Mouse (Mus musculus) neural tube, embryonic 15.5 days (tissue): ENCODE data around the gene Samd13. TPM values are rescaled to one million over a fixed set of nuclear protein-coding genes. Genes with fewer than 3 reads are reported as not detected.

Source experiments
- ATAC-seq: fragments of 200-750 bp; cut with Nextera tagmentation; 2 replicates; pipeline ENCODE4 v1.8.0; 2017; ENCODE audit warnings: mild to moderate bottlenecking, moderate TSS enrichment, moderate library complexity; ENCODE audit not compliant: low FRiP score
- H3K27ac ChIP-seq: fragments of 300-500 bp; sonication (generic); replicated peaks from 2 replicates; pipeline ENCODE4 v1.5.1; 2015; ENCODE audit warnings: mild to moderate bottlenecking, inconsistent platforms
- H3K27me3 ChIP-seq: fragments of 300-500 bp; sonication (generic); replicated peaks from 2 replicates; pipeline ENCODE4 v1.6.1; 2015; ENCODE audit warnings: inconsistent platforms
- H3K36me3 ChIP-seq: fragments of 300-500 bp; sonication (generic); 2 replicates; pipeline ENCODE4 v1.6.1; 2015; ENCODE audit warnings: inconsistent platforms
- H3K4me1 ChIP-seq: fragments of 300-500 bp; sonication (generic); 2 replicates; pipeline ENCODE4 v1.6.1; 2015; ENCODE audit warnings: inconsistent platforms
- H3K4me2 ChIP-seq: fragments of 300-500 bp; sonication (generic); 2 replicates; pipeline ENCODE4 v1.6.1; 2015; ENCODE audit warnings: inconsistent platforms, mild to moderate bottlenecking, moderate library complexity
- H3K4me3 ChIP-seq: fragments of 300-500 bp; sonication (generic); replicated peaks from 2 replicates; pipeline ENCODE4 v1.5.1; 2015; ENCODE audit warnings: mild to moderate bottlenecking, inconsistent platforms
- H3K9ac ChIP-seq: fragments of 300-500 bp; sonication (generic); replicated peaks from 2 replicates; pipeline ENCODE4 v1.6.1; 2015; ENCODE audit warnings: mild to moderate bottlenecking, inconsistent platforms
- H3K9me3 ChIP-seq: fragments of 300-500 bp; sonication (generic); replicated peaks from 2 replicates; pipeline ENCODE4 v1.6.1; 2016; ENCODE audit warnings: inconsistent platforms
- WGBS: fragments of 180-500 bp; shearing (Covaris S2); methylation state at CpG from one replicate; pipeline ENCODE4 v1.1.7; 2015; ENCODE audit warnings: mixed read lengths; 5-methylcytosine and 5-hydroxymethylcytosine counted together
- polyA plus RNA-seq: library from polyadenylated mRNA; unstranded; fragments of >200 nt; fragmentation: Nextera tagmentation; extraction: Ambion mirVana; gene quantifications from 2 replicates; pipeline ENCODE4 v1.2.1, GENCODE M21; 2015

Samd13 gene
- 0.46 and 0.63 TPM in 2 replicates for polyA plus RNA-seq

DNA sequence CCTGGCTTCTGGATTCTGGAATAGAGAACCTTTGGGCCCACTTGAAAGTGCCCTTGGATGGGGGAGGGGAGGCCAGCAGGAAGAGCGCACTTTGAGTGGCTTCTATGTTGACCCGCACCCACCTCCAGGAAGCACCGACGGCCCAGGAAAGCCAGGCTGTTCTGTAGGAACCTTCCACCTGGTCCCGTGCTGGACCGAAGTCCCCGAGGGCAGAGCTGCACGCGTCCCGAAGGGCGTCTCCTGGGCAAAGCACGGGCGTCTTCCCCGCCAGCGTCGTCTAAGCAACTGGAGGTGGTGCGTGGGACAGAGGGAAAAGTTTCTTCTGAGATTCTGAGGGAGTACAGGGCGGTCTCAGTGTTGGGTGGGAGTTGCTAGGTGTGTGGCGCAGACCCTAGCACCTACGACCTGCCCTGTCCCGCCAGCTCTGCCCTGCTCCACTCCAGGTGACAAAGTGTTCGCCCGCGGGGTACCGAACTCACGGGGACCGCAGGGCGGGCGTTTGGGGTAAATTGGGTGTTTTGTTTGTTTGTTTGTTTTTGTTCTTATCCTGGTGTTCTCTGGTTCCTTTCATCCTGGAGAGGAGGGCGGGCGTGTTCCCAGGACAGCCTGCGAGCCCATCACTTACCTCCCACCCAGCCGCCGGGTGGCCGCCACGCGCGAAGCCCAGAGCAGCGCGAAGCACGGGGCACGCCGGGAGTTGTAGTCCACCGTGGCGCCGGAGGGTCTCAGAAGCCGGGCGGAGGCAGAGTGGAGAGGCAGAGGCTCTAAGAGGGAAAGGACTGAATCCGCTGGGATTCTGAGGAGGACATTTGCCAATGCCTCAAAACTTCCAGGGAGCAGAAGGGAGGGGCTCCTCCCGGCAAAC is at the start of gene Samd13:
Gene Samd13, minus strand, starts transcription at position 782 of the 865 bp plus-strand sequence.
- H3K4me3 ChIP-seq = peak within 1 kb of the TSS; percentile 54
- H3K27me3 ChIP-seq = peaks cover 17% of the 10 kb centered on the region; the same call in 1 of the 2 replicates
- no peaks in the 10 kb centered on the region for H3K36me3 ChIP-seq
- WGBS = 4% methylated on average over 50 of the region's 50 CpGs
- H3K9ac ChIP-seq = peak within 1 kb of the TSS; percentile 46
- H3K4me1 ChIP-seq = peaks cover 21% of the 10 kb centered on the region
- H3K4me2 ChIP-seq = peak within 1 kb of the TSS; percentile 89
- H3K9me3 ChIP-seq = no peaks in the 10 kb centered on the region
- ATAC-seq = peak; percentile 92
- H3K27ac ChIP-seq = no peak within 1 kb of the TSS

DNA sequence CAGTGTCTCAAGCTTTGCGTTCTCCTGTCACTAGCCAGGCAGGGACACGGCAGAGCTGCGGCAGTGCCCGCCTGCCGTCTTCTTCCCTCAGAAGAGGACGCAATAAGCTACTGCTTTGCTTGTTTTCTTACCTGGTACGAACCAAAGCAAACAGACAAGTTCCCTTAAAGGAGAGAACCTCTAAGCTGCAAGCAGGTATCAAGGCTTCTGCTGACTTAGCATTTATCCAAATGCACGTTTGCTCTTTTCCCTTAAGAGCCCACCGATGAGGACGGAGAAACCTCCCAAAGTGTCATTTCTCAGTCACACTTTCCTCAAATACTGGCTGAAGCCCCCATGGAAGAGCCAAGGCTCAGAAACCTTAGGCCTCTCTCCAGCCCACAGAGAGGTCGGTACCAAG is 46.1 kb upstream of the Samd13 start:
- H3K4me1 ChIP-seq = no peaks in the 10 kb centered on the region
- WGBS = 97% methylated on average over 11 of the region's 11 CpGs
- peaks cover 67% of the 10 kb centered on the region for H3K36me3 ChIP-seq
- ATAC-seq = no peak
- H3K27ac ChIP-seq = no peak overlapping the region
- no peak overlapping the region for H3K4me3 ChIP-seq
- no peak overlapping the region for H3K4me2 ChIP-seq
- H3K27me3 ChIP-seq = no peaks in the 10 kb centered on the region
- H3K9me3 ChIP-seq = no peaks in the 10 kb centered on the region
- no peak overlapping the region for H3K9ac ChIP-seq

- H3K36me3 ChIP-seq = peaks cover 20% of the 10 kb centered on the region
- peaks cover 4% of the 10 kb centered on the region; the same call in 1 of the 2 replicates for H3K9me3 ChIP-seq
- H3K27ac ChIP-seq = no peak overlapping the region
- H3K4me2 ChIP-seq = no peak overlapping the region
- no peak overlapping the region for H3K9ac ChIP-seq
- no peaks in the 10 kb centered on the region for H3K27me3 ChIP-seq
- ATAC-seq = no peak
- H3K4me3 ChIP-seq = no peak overlapping the region
- no peaks in the 10 kb centered on the region for H3K4me1 ChIP-seq
- 60% methylated on average over 3 of the region's 3 CpGs for WGBS
These were observed 37.6 kb upstream of the Samd13 start for GRCm38 (mm10) chr3:146723037-146723436.

GRCm38 (mm10) chr3:146719696-146720095 is 34.3 kb upstream of the Samd13 start:
- H3K4me1 ChIP-seq = no peaks in the 10 kb centered on the region
- no peak overlapping the region for H3K4me3 ChIP-seq
- ATAC-seq = no peak
- H3K27ac ChIP-seq = no peak overlapping the region
- no peaks in the 10 kb centered on the region for H3K9me3 ChIP-seq
- no peaks in the 10 kb centered on the region for H3K27me3 ChIP-seq
- no peaks in the 10 kb centered on the region for H3K36me3 ChIP-seq
- no peak overlapping the region for H3K4me2 ChIP-seq
- 81% methylated on average over 4 of the region's 4 CpGs for WGBS
- no peak overlapping the region for H3K9ac ChIP-seq

DNA sequence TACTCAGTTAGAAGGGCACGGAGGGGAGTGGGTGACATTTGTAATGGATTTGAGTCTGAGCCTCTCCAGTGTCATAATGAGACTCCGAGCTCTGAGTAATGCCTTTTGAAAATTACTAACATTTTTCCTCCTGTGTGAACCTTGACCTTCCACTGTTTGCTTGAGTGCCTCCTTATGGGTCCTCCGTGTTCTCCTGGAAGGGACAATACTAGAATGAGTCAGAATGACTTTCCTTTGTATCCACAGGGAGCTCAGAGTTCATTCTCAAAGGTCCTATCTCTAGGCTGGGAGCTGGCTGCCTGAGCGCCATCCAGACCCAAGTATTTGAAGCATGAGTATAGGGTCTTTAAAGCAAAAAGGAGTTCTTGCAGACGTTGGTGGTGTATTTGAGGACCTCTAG is 32.9 kb upstream of the Samd13 start:
- Histone ChIP-seq H3K27me3 (no peaks in the 10 kb centered on the region), H3K4me1 (no peaks in the 10 kb centered on the region), H3K4me2 (no peak overlapping the region), H3K4me3 (no peak overlapping the region), H3K9me3 (no peaks in the 10 kb centered on the region), H3K36me3 (no peaks in the 10 kb centered on the region), H3K9ac (no peak overlapping the region), H3K27ac (no peak overlapping the region)
- 71% methylated on average over 5 of the region's 5 CpGs for WGBS
- no peak for ATAC-seq

- Histone ChIP-seq H3K4me1 (0 out of 2 replicates have a peak, but pooled peaks cover 3% of the 10 kb centered on the region), H3K27me3 (no peaks in the 10 kb centered on the region), H3K27ac (no peak overlapping the region), H3K36me3 (no peaks in the 10 kb centered on the region), H3K4me3 (no peak overlapping the region), H3K4me2 (no peak overlapping the region), H3K9me3 (no peaks in the 10 kb centered on the region), H3K9ac (no peak overlapping the region)
- no peak for ATAC-seq
- 79% methylated on average over 7 of the region's 7 CpGs for WGBS
These were observed 26.9 kb upstream of the Samd13 start for GRCm38 (mm10) chr3:146712305-146712704.

DNA sequence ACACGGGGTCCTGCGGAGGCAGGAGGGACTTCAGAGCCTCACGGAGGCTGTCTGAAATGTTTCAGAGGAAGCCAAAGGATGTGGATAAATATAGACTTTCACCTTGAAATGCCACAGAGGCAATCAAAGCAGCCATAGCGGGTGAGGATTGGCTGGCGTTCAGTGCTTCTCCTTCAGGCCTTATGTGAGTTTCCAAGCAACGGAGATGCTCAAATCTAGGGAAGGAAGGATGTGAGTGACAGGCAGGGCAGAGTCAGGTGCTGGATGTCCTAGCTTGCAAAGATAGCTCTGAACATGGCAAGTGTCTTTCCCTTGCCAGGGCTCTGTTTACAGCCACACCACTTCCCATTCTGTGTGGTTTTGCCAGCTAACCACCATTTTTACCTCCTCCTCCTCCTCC is 26.2 kb upstream of the Samd13 start:
- Histone ChIP-seq H3K27ac (no peak overlapping the region), H3K4me1 (0 out of 2 replicates have a peak, but pooled peaks cover 3% of the 10 kb centered on the region), H3K9me3 (no peaks in the 10 kb centered on the region), H3K4me2 (no peak overlapping the region), H3K9ac (no peak overlapping the region), H3K36me3 (no peaks in the 10 kb centered on the region), H3K4me3 (no peak overlapping the region), H3K27me3 (no peaks in the 10 kb centered on the region)
- WGBS = 69% methylated on average over 6 of the region's 6 CpGs
- no peak for ATAC-seq

GRCm38 (mm10) chr3:146711084-146711483 is 25.7 kb upstream of the Samd13 start:
- no peak overlapping the region for H3K9ac ChIP-seq
- 81% methylated on average over 7 of the region's 7 CpGs for WGBS
- no peak overlapping the region for H3K4me2 ChIP-seq
- no peaks in the 10 kb centered on the region for H3K36me3 ChIP-seq
- 0 out of 2 replicates have a peak, but pooled peaks cover 3% of the 10 kb centered on the region for H3K4me1 ChIP-seq
- H3K9me3 ChIP-seq = no peaks in the 10 kb centered on the region
- H3K4me3 ChIP-seq = no peak overlapping the region
- ATAC-seq = no peak
- H3K27ac ChIP-seq = no peak overlapping the region
- no peaks in the 10 kb centered on the region for H3K27me3 ChIP-seq

DNA sequence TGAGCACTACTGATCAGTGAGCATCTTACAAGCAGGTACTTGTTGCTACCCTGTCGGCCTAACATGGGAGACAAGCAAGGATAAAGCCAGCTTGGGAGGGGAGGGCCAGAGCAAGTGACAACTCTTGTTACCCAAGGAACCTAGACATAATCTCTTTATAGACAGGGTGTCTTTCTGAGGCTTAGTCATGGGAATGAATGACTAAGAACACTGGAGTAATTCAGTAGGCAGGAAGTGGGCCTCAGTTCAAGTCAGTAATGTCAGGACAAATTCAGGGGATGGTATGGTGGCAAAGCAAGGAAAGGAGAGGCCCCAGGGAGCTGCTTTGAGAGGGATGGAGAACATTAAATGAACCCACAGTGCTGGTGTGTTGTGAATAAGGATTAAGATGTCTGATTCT is 23.7 kb upstream of the Samd13 start:
- Histone ChIP-seq H3K4me2 (no peak overlapping the region), H3K4me3 (no peak overlapping the region), H3K9ac (no peak overlapping the region), H3K4me1 (0 out of 2 replicates have a peak, but pooled peaks cover 3% of the 10 kb centered on the region), H3K27ac (no peak overlapping the region), H3K27me3 (no peaks in the 10 kb centered on the region), H3K9me3 (no peaks in the 10 kb centered on the region), H3K36me3 (no peaks in the 10 kb centered on the region)
- no peak for ATAC-seq
- 85% methylated on average over 1 of the region's 1 CpGs for WGBS

GRCm38 (mm10) chr3:146708381-146708780 is 23.0 kb upstream of the Samd13 start:
- no peak overlapping the region for H3K9ac ChIP-seq
- 0 out of 2 replicates have a peak, but pooled peaks cover 3% of the 10 kb centered on the region for H3K4me1 ChIP-seq
- no peaks in the 10 kb centered on the region for H3K36me3 ChIP-seq
- no peak for ATAC-seq
- no peaks in the 10 kb centered on the region for H3K27me3 ChIP-seq
- H3K4me3 ChIP-seq = no peak overlapping the region
- H3K4me2 ChIP-seq = no peak overlapping the region
- 83% methylated on average over 3 of the region's 3 CpGs for WGBS
- no peak overlapping the region for H3K27ac ChIP-seq
- H3K9me3 ChIP-seq = no peaks in the 10 kb centered on the region

DNA sequence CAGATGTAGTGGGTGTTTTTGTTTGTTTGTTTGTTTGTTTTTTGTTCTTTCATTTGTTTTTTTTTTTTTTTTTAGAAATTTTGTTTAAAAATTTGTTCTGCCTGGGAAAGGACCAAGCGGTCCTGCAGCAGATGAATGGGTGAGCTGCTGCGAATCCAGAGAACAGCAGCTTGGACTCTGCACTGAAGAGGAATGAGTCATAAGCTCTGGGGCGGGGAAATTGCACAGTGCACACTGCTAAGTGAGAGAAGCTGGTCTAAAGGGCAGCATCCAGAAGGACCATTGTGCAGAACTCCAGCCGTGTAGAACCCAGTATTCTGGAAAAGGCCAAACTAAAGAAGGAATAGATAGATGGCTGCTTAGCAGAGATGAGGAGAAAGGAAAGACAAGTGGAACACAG is 18.7 kb upstream of the Samd13 start:
- Histone ChIP-seq H3K4me3 (no peak overlapping the region), H3K4me2 (no peak overlapping the region), H3K27ac (no peak overlapping the region), H3K9ac (no peak overlapping the region), H3K4me1 (no peaks in the 10 kb centered on the region), H3K36me3 (no peaks in the 10 kb centered on the region), H3K9me3 (no peaks in the 10 kb centered on the region), H3K27me3 (no peaks in the 10 kb centered on the region)
- no peak for ATAC-seq
- WGBS = 88% methylated on average over 4 of the region's 4 CpGs

GRCm38 (mm10) chr3:146700051-146700450 is 14.7 kb upstream of the Samd13 start:
- Histone ChIP-seq H3K36me3 (no peaks in the 10 kb centered on the region), H3K27me3 (no peaks in the 10 kb centered on the region), H3K27ac (no peak overlapping the region), H3K4me3 (no peak overlapping the region), H3K9me3 (no peaks in the 10 kb centered on the region), H3K4me1 (no peaks in the 10 kb centered on the region), H3K9ac (no peak overlapping the region), H3K4me2 (no peak overlapping the region)
- 88% methylated on average over 11 of the region's 11 CpGs for WGBS
- no peak for ATAC-seq
